17 mouse cellular contexts compared by ENCODE assay signal in genomic region chr6:52544376-52544775, GRCm38 (mm10).
DNase-seq lines count a peak whose midpoint lies in the region; TF ChIP-seq lines count a peak whose summit lies in the region.
"Had no signal": no experiment of that assay in that cellular context is flagged by ENCODE, and none has a peak within 500 bp of the region (broad histone marks: within the 10 kb centered on the region; RNA-seq: fewer than 3 reads in every experiment).

No protein-coding gene starts in this region.

- intact Hi-C loops in heart, postnatal 10 days (cut with DNase I) = no loop called here
- intact Hi-C loops in heart, adult 2 months (cut with DNase I) = no loop called here
- intact Hi-C loops in left cerebral cortex, postnatal 4 days (cut with DNase I) = no loop called here
- intact Hi-C loops in left cerebral cortex, adult 2 months (cut with DNase I) = no loop called here

- WGBS in heart, adult 2 months = 28% methylated on average over 4 of the region's 4 CpGs

- no peak for TF ChIP-seq POLR2A in heart, adult 2 months (IDR thresholded peaks at IDR 0.05; ENCODE audit: insufficient read depth, low read depth, low read length)

- TF ChIP-seq EP300 in heart, adult 2 months (IDR thresholded peaks at IDR 0.05; ENCODE audit: insufficient read depth, low read depth, low read length) = no peak

- H3K4me3 ChIP-seq in heart, adult 2 months = no peak overlapping the region
- no peak overlapping the region for H3K4me3 ChIP-seq in left cerebral cortex, adult 2 months
- H3K4me3 ChIP-seq: embryonic facial prominence, embryonic 12.5 days; midbrain, embryonic 15.5 days had no signal

- no peak for TF ChIP-seq CTCF in heart, adult 2 months (IDR thresholded peaks at IDR 0.05)
- no peak for TF ChIP-seq CTCF in left cerebral cortex, adult 2 months (IDR thresholded peaks at IDR 0.05)

- peaks cover 4% of the 10 kb centered on the region for H3K36me3 ChIP-seq in heart, adult 2 months (ENCODE audit: control insufficient read depth, insufficient read depth, low read length)
- H3K36me3 ChIP-seq: midbrain, embryonic 15.5 days had no signal

- H3K27me3 ChIP-seq in heart, adult 2 months (ENCODE audit: control insufficient read depth, insufficient read depth, low read length) = no peaks in the 10 kb centered on the region
- H3K27me3 ChIP-seq: CH12.LX; embryonic facial prominence, embryonic 12.5 days; midbrain, embryonic 15.5 days had no signal

- no peaks in the 10 kb centered on the region for H3K79me2 ChIP-seq in heart, adult 2 months (replicated peaks; ENCODE audit: control insufficient read depth, insufficient read depth, low read length)

- peaks cover 3% of the 10 kb centered on the region; the same call in 1 of the 2 replicates for H3K4me1 ChIP-seq in heart, adult 2 months (ENCODE audit: control insufficient read depth, insufficient read depth, low read length)
- H3K4me1 ChIP-seq: embryonic facial prominence, embryonic 12.5 days; midbrain, embryonic 15.5 days had no signal

- H3K9ac ChIP-seq in heart, adult 2 months (ENCODE audit: low read depth, low read length) = no peak overlapping the region
- H3K9ac ChIP-seq: embryonic facial prominence, embryonic 12.5 days; midbrain, embryonic 15.5 days had no signal

- peak; percentile 51 to 67 for DNase-seq in cerebellum, postnatal 10 days
- no peak for DNase-seq in cerebellum, adult 8-10 months
- peak; percentile 27 to 29 for DNase-seq in heart, postnatal 10 days
- DNase-seq in heart, adult 2 months = no peak
- DNase-seq in left cerebral cortex, postnatal 4 days = peak; percentile 45
- no peak for DNase-seq in left cerebral cortex, adult 2 months (ENCODE audit: extremely low spot score in 1 of 2, low spot score in 2 of 2)
- peak; percentile 13 for DNase-seq in gastrocnemius, postnatal 25 days
- no peak for DNase-seq in spleen, postnatal 10 days (ENCODE audit: low spot score in 2 of 2)
- DNase-seq: adrenal gland, adult 8-10 months; cerebellum, adult 11 months; kidney, postnatal 36 days; lung, adult 18-20 months; retina, postnatal 1 day; thymus, adult 2 months had no signal

- no peak overlapping the region for H3K27ac ChIP-seq in heart, adult 2 months
- H3K27ac ChIP-seq in left cerebral cortex, adult 2 months = no peak overlapping the region
- H3K27ac ChIP-seq: embryonic facial prominence, embryonic 12.5 days; midbrain, embryonic 15.5 days had no signal

Comparison
In these comparisons a context has a peak if more than half of its experiments do, and no peak if none do; other contexts are left out.
1. DNase-seq: peak in cerebellum, postnatal 10 days (2 of 2), heart, postnatal 10 days (2 of 2), left cerebral cortex, postnatal 4 days (single experiment) and gastrocnemius, postnatal 25 days (single experiment); none in cerebellum, adult 8-10 months (single experiment), heart, adult 2 months (0 of 2), left cerebral cortex, adult 2 months (0 of 2) and spleen, postnatal 10 days (0 of 2).